ENCODE assay signal across 28 mouse cellular contexts in genomic region chr9:16363713-16364112, GRCm38 (mm10).
A peak's percentile ranks its signal among the peaks of the same experiment; 100 is the strongest.
DNase-seq lines count a peak whose midpoint lies in the region; ATAC-seq and TF ChIP-seq lines count a peak whose summit lies in the region.
"Had no signal": no experiment of that assay in that cellular context is flagged by ENCODE, and none has a peak within 500 bp of the region (broad histone marks: within the 10 kb centered on the region; RNA-seq: fewer than 3 reads in every experiment).

No protein-coding gene starts in this region.

- H3K4me2 ChIP-seq in forebrain, postnatal 0 days (ENCODE audit: low read depth), result no peak overlapping the region
- H3K4me2 ChIP-seq: embryonic facial prominence, embryonic 13.5 days; embryonic facial prominence, embryonic 15.5 days; forebrain, embryonic 12.5 days had no signal

- ATAC-seq in granulocyte monocyte progenitor cell, adult 5-6 weeks (replicated peaks; ENCODE audit: poor library complexity, severe bottlenecking), result peak; percentile 93
- peak; percentile 88 for ATAC-seq in megakaryocyte progenitor cell, adult 5-6 weeks (replicated peaks; ENCODE audit: poor library complexity)
- no peak for ATAC-seq in forebrain, postnatal 0 days
- ATAC-seq: CD4-positive, CD25-positive, alpha-beta regulatory T cell, adult 4 months; forebrain, embryonic 14.5 days; forebrain, embryonic 16.5 days; Patski had no signal

- no peak overlapping the region for H3K9ac ChIP-seq in forebrain, postnatal 0 days
- H3K9ac ChIP-seq: embryonic facial prominence, embryonic 13.5 days; embryonic facial prominence, embryonic 15.5 days; forebrain, embryonic 12.5 days had no signal

- H3K9me3 ChIP-seq in forebrain, postnatal 0 days (ENCODE audit: low read length), result no peaks in the 10 kb centered on the region
- H3K9me3 ChIP-seq: embryonic facial prominence, embryonic 13.5 days; embryonic facial prominence, embryonic 15.5 days; forebrain, embryonic 10.5 days; forebrain, embryonic 12.5 days; G1E had no signal

- no peaks in the 10 kb centered on the region for H3K27me3 ChIP-seq in forebrain, postnatal 0 days (ENCODE audit: insufficient read depth, low read length)
- H3K27me3 ChIP-seq: CH12.LX; embryonic facial prominence, embryonic 13.5 days; embryonic facial prominence, embryonic 15.5 days; forebrain, embryonic 12.5 days had no signal

- TF ChIP-seq CTCF in bone marrow macrophage, adult 2 months (IDR thresholded peaks at IDR 0.05; ENCODE audit: low read depth, low read length), result no peak
- TF ChIP-seq CTCF in forebrain, postnatal 0 days (IDR thresholded peaks at IDR 0.05; ENCODE audit: low read depth), result no peak

- peak; percentile 37 for DNase-seq in A20 (ENCODE audit: low read depth, low spot score)
- DNase-seq in right cerebral cortex, postnatal 14 days, result no peak
- DNase-seq in right cerebral cortex, adult 2 months (ENCODE audit: low spot score in 2 of 2), result no peak
- no peak for DNase-seq in forebrain, postnatal 0 days
- DNase-seq: adrenal gland, adult 2 months; adrenal gland, postnatal 10 days; adrenal gland, postnatal 25 days; B cell, adult 2 months; cerebellum, adult 11-12 months; cerebellum, adult 2 months; cerebellum, adult 9-10 months; cerebellum, postnatal 10 days; cerebellum, postnatal 25 days; embryo, embryonic 11 days had no signal

- peaks cover 11% of the 10 kb centered on the region for H3K4me1 ChIP-seq in bone marrow macrophage, adult 2 months (ENCODE audit: control insufficient read depth, insufficient read depth, low read length)
- H3K4me1 ChIP-seq in forebrain, postnatal 0 days (ENCODE audit: insufficient read depth), result no peaks in the 10 kb centered on the region
- H3K4me1 ChIP-seq: embryonic facial prominence, embryonic 13.5 days; embryonic facial prominence, embryonic 15.5 days had no signal

- H3K36me3 ChIP-seq in forebrain, postnatal 0 days (ENCODE audit: insufficient read depth), result no peaks in the 10 kb centered on the region
- H3K36me3 ChIP-seq: embryonic facial prominence, embryonic 13.5 days; embryonic facial prominence, embryonic 15.5 days; forebrain, embryonic 10.5 days; forebrain, embryonic 12.5 days; G1E had no signal

- 88% methylated on average over 3 of the region's 3 CpGs for WGBS in forebrain, postnatal 0 days

- peak overlapping the region; percentile 49 for H3K27ac ChIP-seq in bone marrow macrophage, adult 2 months (ENCODE audit: insufficient read depth, low read depth, low read length)
- H3K27ac ChIP-seq in forebrain, postnatal 0 days (ENCODE audit: low read depth, low read length), result no peak overlapping the region
- H3K27ac ChIP-seq: embryonic facial prominence, embryonic 13.5 days; embryonic facial prominence, embryonic 15.5 days; forebrain, embryonic 10.5 days; forebrain, embryonic 12.5 days had no signal

- no peak for TF ChIP-seq POLR2A in bone marrow macrophage, adult 2 months (IDR thresholded peaks at IDR 0.05; ENCODE audit: borderline replicate concordance, low read depth, low read length)

- H3K4me3 ChIP-seq in bone marrow macrophage, adult 2 months (ENCODE audit: insufficient read depth, low read length), result no peak overlapping the region
- H3K4me3 ChIP-seq in forebrain, postnatal 0 days (ENCODE audit: low read depth, low read length), result no peak overlapping the region
- H3K4me3 ChIP-seq: embryonic facial prominence, embryonic 13.5 days; embryonic facial prominence, embryonic 15.5 days; erythroblast, embryonic 14.5 days; forebrain, embryonic 10.5 days; forebrain, embryonic 12.5 days had no signal
